Mouse (Mus musculus) liver, embryonic 14.5 days (tissue): ENCODE data around the gene Ar.

Experiments used
- CTCF ChIP-seq: IDR thresholded peaks from 2 replicates; pipeline ENCODE4 v1.5.1; 2016; ENCODE audit warnings: antibody characterized with exemption, low read depth, control low read depth
- EP300 ChIP-seq: IDR thresholded peaks from 2 replicates; pipeline ENCODE4 v1.6.1; 2016; ENCODE audit warnings: antibody characterized with exemption, low read depth

GRCm38 (mm10) chrX:98148531-98149342 lies at the start of gene Ar:
- TF ChIP-seq CTCF = no peak
- no peak for TF ChIP-seq EP300
